Mouse (Mus musculus): ENCODE data around the gene Prmt3.

Gene Prmt3

GRCm38 (mm10) chr7:49857347-49857746, 79.2 kb downstream of the Prmt3 start:
- no peak for DNase-seq (ENCODE audit: extremely low spot score)

DNA sequence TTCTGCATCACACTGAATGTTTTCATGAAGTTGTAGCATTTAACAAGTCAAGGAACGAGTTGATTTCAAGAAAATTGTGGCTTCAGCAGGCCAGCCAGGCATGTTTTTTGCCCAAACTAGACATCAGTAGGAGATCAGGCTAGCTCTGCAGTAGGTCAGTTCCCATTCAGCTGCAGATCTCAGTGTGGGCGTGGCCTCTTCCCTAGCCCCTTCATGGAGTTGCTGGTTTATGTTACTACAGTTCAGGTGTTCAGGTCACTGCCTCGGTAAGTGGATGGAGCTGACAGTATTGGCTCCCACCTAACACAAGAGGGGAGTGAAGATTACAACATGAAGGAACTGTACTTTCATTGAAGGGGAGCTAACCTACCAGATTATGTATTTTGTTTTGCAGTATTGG, 80.1 kb downstream of the Prmt3 start:
- no peak for DNase-seq (ENCODE audit: extremely low spot score)

DNA sequence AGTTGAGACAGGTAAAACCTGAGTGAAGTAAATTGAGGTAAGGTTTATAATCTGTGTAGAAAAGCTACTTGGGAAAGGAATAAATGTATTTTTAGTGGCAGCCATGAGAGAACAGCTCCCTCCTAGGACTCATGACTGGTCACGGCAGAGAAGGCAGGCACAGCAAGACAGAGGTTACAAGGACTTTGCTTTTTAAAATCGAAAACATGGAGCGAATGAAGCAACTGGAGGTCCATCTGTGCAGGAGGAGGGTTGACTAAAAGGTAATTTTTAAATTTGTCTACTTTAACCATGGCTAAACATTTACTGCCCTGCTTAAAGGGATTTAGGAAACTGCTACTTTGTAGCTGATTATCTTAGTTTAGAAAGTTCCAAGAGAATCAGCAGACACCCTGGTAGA, 81.7 kb downstream of the Prmt3 start:
- no peak for DNase-seq (ENCODE audit: extremely low spot score)

- no peak for DNase-seq (ENCODE audit: extremely low spot score)
These were observed 83.0 kb downstream of the Prmt3 start for GRCm38 (mm10) chr7:49861196-49861595.

GRCm38 (mm10) chr7:49863753-49864152, 85.6 kb downstream of the Prmt3 start:
- DNase-seq (ENCODE audit: extremely low spot score) = no peak

DNA sequence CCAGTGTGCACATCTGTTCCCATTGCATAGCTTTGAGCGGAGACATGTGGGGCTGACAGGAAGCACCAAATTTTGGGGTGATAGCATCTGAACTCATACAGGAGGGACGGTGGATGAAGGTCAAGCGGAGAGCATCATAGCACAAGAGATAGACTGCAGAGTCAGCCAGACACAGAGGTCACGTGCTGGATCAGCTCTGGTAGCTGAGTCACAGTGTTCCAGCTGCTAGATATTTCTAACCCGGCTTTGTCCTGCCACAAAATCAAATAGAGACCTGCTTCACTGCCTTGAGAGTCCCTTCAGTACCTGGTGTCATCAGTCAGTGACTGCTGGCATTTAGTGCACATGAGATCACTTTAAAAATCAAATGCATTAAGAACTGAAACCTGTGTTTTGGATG, 91.5 kb downstream of the Prmt3 start:
- no peak for DNase-seq (ENCODE audit: extremely low spot score)

DNA sequence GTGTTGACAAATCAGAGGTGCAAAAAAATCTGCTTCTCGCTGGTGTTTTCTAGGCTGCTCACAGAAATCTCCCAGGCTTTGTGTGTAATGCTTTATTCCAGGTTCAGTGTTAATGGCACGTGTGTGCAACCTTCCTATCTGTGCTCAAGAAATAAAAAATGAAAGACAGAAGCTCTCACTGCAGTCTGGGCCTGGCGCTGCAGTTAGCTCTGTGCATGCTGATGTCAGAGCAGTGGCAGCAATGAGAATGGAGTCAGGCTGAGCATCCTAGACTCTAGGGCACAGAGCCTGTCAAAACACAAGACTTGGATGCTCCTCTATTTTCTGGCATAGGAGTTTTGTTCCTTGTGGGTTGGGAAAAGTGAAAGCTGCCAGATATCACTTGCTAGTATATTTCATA, 92.1 kb downstream of the Prmt3 start:
- no peak for DNase-seq (ENCODE audit: extremely low spot score)

DNA sequence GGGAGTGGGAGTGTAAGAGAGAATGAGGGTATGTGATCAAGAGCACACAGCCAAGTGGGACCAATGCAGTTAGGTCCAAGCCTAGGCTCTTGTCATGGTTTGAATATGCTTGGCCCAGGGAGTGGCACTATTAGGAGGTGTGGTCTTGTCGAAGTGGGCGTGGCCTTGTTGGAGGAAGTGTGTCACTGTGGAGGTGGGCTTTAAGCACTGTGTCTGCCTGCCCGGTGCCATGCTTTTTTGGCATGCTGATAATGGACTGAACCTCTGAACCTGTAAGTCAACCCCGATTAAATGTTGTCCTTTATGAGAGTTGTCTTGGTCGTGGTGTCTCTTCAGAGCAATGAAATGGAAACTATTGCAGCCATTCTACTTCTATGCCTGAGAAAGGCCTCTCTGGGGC, 99.2 kb downstream of the Prmt3 start:
- no peak for DNase-seq (ENCODE audit: extremely low spot score)

DNA sequence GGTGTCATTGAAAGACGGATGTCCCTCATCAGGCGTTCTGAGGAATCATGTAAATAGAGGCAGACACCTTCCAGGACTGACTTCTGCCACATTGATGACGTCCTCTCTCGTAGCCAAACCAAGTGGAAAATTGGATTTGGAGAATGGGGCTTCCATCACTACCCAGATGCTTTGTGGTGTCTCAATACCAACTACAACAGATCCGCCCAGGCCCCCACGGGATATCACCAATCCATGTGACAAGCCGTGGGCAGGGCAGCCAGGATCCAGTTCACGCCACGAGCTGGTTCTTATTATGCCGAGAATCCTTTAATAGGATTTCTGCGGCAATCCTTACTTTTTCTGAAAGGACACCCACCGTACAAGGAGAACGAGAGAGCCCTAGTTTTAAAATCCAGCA, 100.9 kb downstream of the Prmt3 start:
- no peak for DNase-seq (ENCODE audit: extremely low spot score)

- DNase-seq (ENCODE audit: extremely low spot score) = no peak
These were observed 102.0 kb downstream of the Prmt3 start for GRCm38 (mm10) chr7:49879998-49880707.

GRCm38 (mm10) chr7:49882288-49882687, 104.1 kb downstream of the Prmt3 start:
- DNase-seq (ENCODE audit: extremely low spot score) = no peak

GRCm38 (mm10) chr7:49882694-49883389, 104.7 kb downstream of the Prmt3 start:
- DNase-seq (ENCODE audit: extremely low spot score) = no peak

DNA sequence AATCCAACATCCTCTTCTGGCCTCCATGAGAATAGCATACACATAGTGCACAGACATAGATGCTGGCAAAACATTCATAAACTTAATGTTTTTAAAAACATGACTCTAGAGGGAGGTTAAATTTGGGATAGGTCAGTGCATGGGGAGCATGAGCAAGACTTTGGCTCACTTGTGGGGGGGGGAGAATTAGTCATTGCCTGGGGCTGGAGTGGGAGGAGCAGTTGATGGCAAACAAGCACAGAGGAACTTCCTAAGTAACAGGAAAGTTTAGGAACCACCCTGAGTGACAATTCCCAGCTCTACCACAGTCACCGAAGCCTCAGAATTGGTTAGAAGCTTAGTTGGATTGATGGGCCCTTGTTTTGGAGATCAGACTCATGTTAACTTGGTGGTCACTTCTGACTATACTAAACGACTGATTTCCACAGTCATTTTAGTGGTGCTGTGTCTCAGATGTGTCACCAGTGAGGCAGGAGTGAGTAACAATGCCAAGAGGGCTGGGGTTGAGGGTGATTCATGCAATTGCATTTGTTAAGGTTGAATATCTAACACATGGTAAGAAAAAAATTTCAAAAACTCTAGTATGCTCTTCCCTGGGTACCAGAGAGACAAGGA, 109.7 kb downstream of the Prmt3 start:
- DNase-seq (ENCODE audit: extremely low spot score) = no peak

GRCm38 (mm10) chr7:49894786-49895185, 116.6 kb downstream of the Prmt3 start:
- no peak for DNase-seq (ENCODE audit: extremely low spot score)

GRCm38 (mm10) chr7:49895296-49895695, 117.2 kb downstream of the Prmt3 start:
- DNase-seq (ENCODE audit: extremely low spot score) = no peak

DNA sequence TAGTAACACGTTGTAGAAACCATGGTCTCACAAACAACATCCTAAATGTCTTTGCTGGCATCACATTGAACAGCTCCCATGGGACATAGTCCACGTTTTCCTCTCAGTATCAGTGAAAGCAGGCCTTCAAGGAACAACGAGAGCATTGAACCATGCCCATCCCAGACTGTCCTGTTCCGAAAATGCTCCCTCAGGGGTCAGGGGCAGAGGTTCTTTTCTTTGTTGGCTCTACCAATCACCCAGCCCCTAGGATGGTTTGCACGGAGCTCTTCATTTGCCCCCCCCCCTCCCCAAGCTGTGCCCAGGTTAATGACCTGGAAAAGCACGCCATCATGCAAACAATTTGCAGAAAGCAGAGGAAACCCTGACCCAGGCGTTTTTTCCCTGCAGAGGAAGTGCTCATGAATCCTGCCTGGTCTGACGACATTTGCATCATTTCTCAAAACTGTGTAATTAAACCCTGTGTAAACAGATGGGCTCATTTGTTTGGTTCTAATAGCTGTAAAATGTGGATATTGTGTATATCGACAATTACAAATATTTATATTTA, 123.9 kb downstream of the Prmt3 start:
- no peak for DNase-seq (ENCODE audit: extremely low spot score)

DNA sequence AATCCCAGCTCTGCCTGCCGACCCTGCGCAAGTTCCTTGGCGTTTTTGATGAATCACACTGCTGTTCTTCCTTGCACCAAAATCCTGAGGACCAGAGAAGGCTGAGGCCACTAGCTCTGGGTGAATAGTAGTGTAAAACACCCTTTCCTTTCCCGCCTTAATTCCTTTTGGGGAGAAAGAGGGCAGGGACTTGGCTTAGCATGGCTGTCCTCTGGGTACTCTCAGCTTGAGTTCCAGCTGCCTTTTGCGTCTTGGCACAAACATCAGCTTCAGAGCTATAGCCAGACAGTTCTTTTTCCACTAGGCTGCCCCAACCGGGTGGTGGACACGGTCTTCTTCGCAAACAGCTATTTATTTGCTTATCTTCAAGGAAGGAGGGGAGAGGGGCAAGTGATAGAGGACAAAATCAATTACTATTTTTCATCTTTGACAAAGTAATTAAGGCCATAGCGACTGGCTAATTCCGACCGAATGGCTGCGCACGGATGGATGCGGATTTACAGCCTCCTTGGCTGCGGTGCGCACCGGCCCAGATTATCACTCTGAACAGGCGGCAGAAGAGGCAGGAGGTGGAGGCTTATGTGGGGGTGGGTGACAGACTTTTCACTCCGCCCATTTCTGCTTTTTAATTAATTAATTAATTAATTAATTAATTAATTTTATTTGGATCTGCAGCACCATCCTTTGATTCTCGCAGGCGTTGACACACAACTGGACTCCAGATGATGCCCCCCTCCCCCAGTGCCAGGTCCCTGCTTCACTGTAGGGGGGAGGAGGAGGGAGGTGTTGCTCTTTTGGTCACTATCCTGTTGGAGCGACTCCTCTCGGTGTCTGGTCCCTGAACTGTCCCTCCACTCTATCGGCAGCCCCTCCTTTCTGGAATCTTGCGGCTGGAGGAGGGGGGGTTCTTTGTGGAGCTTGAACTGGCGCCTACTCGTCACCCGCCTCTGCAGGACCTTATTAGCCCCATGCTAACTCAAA, 129.3 kb downstream of the Prmt3 start:
- no peak for DNase-seq (ENCODE audit: extremely low spot score)
